In genomic region chr11:89298285-89299010, GRCm38 (mm10) we compare ENCODE assay signal across 8 mouse cellular contexts. TPM values are rescaled to one million over a fixed set of nuclear protein-coding genes. Genes with fewer than 3 reads are reported as not detected.
DNase-seq lines count a peak whose midpoint lies in the region; ATAC-seq and TF ChIP-seq lines count a peak whose summit lies in the region.

No protein-coding gene starts in this region.

- no peaks in the 10 kb centered on the region for H3K36me3 ChIP-seq in heart, embryonic 14.5 days (ENCODE audit: control insufficient read depth, insufficient read depth, low read length)
- H3K36me3 ChIP-seq in midbrain, embryonic 13.5 days: no peaks in the 10 kb centered on the region

- peaks cover 10% of the 10 kb centered on the region for H3K27me3 ChIP-seq in heart, embryonic 14.5 days (ENCODE audit: control insufficient read depth, insufficient read depth, low read length)
- H3K27me3 ChIP-seq in midbrain, embryonic 13.5 days: peaks cover 16% of the 10 kb centered on the region

- peak overlapping the region; percentile 70 for H3K9ac ChIP-seq in heart, embryonic 14.5 days (ENCODE audit: low read length)
- peak overlapping the region; percentile 47 for H3K9ac ChIP-seq in midbrain, embryonic 13.5 days (replicated peaks)

- ATAC-seq in heart, embryonic 14.5 days (ENCODE audit: insufficient number of reproducible peaks, insufficient read depth, low FRiP score, low read depth): peak; percentile 28; the same call in 1 of the 2 replicates
- peak; percentile 77 for ATAC-seq in midbrain, embryonic 13.5 days

- DNase-seq in gastrocnemius, adult 2 months: peak; percentile 37
- DNase-seq in gastrocnemius, postnatal 36 days: no peak
- peak; percentile 32 to 65 for DNase-seq in urinary bladder, postnatal 4 days (ENCODE audit: low spot score in 2 of 2)
- no peak for DNase-seq in urinary bladder, adult 2 months (ENCODE audit: low spot score)
- DNase-seq in layer of hippocampus, postnatal 25 days (ENCODE audit: extremely low spot score in 1 of 2, low spot score in 1 of 2): peak; percentile 18 to 42
- DNase-seq in spleen, postnatal 14 days (ENCODE audit: low spot score in 2 of 2): no peak

- H3K4me2 ChIP-seq in heart, embryonic 14.5 days (ENCODE audit: low read length): peak overlapping the region; percentile 85
- peak overlapping the region; percentile 65 for H3K4me2 ChIP-seq in midbrain, embryonic 13.5 days (replicated peaks)

- 0% methylated on average over 36 of the region's 51 CpGs for whole genome bisulfite sequencing in heart, embryonic 14.5 days
- WGBS in midbrain, embryonic 13.5 days: under 1% methylated on average over 30 of the region's 51 CpGs

- no peaks in the 10 kb centered on the region for H3K9me3 ChIP-seq in heart, embryonic 14.5 days (ENCODE audit: control insufficient read depth, low read length)
- no peaks in the 10 kb centered on the region for H3K9me3 ChIP-seq in midbrain, embryonic 13.5 days

- TF ChIP-seq CTCF in gastrocnemius, adult 2 months (IDR thresholded peaks at IDR 0.05): peak; percentile 45

- intact Hi-C loops in gastrocnemius, adult 2 months (cut with DNase I): no loop called here
- intact Hi-C loops in gastrocnemius, postnatal 36 days (cut with DNase I): no loop called here

- no peak overlapping the region for H3K27ac ChIP-seq in gastrocnemius, adult 2 months
- H3K27ac ChIP-seq in heart, embryonic 14.5 days (replicated peaks in 1 of 2; ENCODE audit: control insufficient read depth in 1 of 2, insufficient read depth in 1 of 2, low read depth in 2 of 2, low read length in 2 of 2): peak overlapping the region; percentile 73 to 76
- peak overlapping the region; percentile 71 for H3K27ac ChIP-seq in midbrain, embryonic 13.5 days

- H3K4me3 ChIP-seq in gastrocnemius, adult 2 months: peak overlapping the region; percentile 69
- H3K4me3 ChIP-seq in heart, embryonic 14.5 days (ENCODE audit: control insufficient read depth in 1 of 2, insufficient read depth in 1 of 2, low read depth in 1 of 2, low read length in 2 of 2): peak overlapping the region; percentile 49 to 55
- peak overlapping the region; percentile 38 for H3K4me3 ChIP-seq in midbrain, embryonic 13.5 days (replicated peaks)

- H3K4me1 ChIP-seq in heart, embryonic 14.5 days (ENCODE audit: control insufficient read depth in 2 of 2, insufficient read depth in 2 of 2, low read length in 2 of 2): peaks cover 13 to 26% of the 10 kb centered on the region in 2 experiments
- H3K4me1 ChIP-seq in midbrain, embryonic 13.5 days (replicated peaks): peaks cover 34% of the 10 kb centered on the region

RNA-seq across cellular contexts. Expression of gene Nog, which starts 3.7 kb away (rescaled TPM):
- 1 to 10 TPM; 3.1 to 3.5 TPM for total RNA-seq in gastrocnemius, adult 2 months (2021)
- total RNA-seq in gastrocnemius, postnatal 36 days (2021): 1 to 10 TPM; 2.3 to 3.1 TPM
- 1.2 and 1.7 TPM in 2 replicates for polyA plus RNA-seq in urinary bladder, adult 2 months (2012; rRNA removed)
- polyA plus RNA-seq in heart, embryonic 14.5 days (2014; fragmentation: Nextera tagmentation; extraction: Ambion mirVana): 0.35 and 0.88 TPM in 2 replicates
- 1 to 10 TPM; 7.0 to 9.6 TPM for total RNA-seq in layer of hippocampus, postnatal 25 days (2021)
- polyA plus RNA-seq in midbrain, embryonic 13.5 days (2015; fragmentation: Nextera tagmentation; extraction: Ambion mirVana): 2.7 and 3.2 TPM in 2 replicates

Comparison
In these comparisons a context has a peak if more than half of its experiments do, and no peak if none do; other contexts are left out.
1. DNase-seq: peak in gastrocnemius, adult 2 months (single experiment), urinary bladder, postnatal 4 days (2 of 2) and layer of hippocampus, postnatal 25 days (2 of 2); none in gastrocnemius, postnatal 36 days (0 of 2), urinary bladder, adult 2 months (single experiment) and spleen, postnatal 14 days (0 of 2).
2. Peak in every context shown above with its lines, with median percentiles within 50 percentile points of each other: H3K4me3 ChIP-seq.